Mouse (Mus musculus): ENCODE measurements around the gene Lrrc59. TPM values are rescaled to one million over a fixed set of nuclear protein-coding genes. Genes with fewer than 3 reads are reported as not detected.
"Not testable (repeated sequence)": the region's sequence is repeated elsewhere in the genome, so short reads cannot be mapped to it uniquely, and the experiment has no call there.

Lrrc59 gene
- polyA plus RNA-seq, 1 experiment from 2014 or later = 78.4 TPM

DNA sequence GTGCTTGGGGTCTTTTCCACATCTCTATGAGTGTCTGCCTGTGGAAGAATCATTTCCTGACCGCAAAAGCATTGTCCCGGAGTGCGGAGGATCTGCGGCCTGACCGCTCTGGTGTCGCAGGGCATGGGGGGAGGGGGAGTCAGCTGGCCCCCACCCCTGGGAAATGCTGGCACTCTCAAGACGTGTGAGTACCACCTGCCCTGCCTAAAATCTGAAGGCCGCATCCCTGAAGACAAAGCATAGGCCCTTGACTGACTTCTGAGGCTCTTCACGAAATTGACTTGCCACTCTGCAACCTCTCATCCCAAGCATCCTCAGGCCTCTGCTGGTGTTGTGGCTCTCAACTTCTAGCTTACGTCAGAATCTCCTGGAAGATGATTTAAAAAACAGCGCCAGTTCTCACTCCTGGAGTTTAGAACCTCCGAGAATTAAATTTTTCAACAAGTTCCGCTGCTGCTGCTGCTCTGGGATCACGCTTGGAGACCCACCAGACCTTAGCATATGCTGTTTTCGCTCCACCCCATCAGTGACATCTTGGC lies 48.1 kb downstream of the Lrrc59 start:
- 31% methylated on average over 15 of the region's 15 CpGs for WGBS (ENCODE audit: insufficient replicate concordance)
- H3K4me1 ChIP-seq (ENCODE audit: control insufficient read depth, low read depth, low read length) = peaks cover 5% of the 10 kb centered on the region
- 0 out of 2 replicates have a peak overlapping the region, but pooled peaks have one; percentile 37 for H3K9ac ChIP-seq (ENCODE audit: low read depth, low read length)
- H3K36me3 ChIP-seq (ENCODE audit: control insufficient read depth, insufficient read depth) = no peaks in the 10 kb centered on the region
- ATAC-seq (ENCODE audit: low read depth) = no peak
- H3K27me3 ChIP-seq (ENCODE audit: control insufficient read depth, insufficient read depth, low read depth, low read length) = no peaks in the 10 kb centered on the region; the same call in 1 of the 2 replicates
- no peak overlapping the region for H3K27ac ChIP-seq (ENCODE audit: low read length)
- H3K9me3 ChIP-seq (replicated peaks; ENCODE audit: control insufficient read depth, low read length) = no peaks in the 10 kb centered on the region
- peak overlapping the region; percentile 81 for H3K4me3 ChIP-seq (ENCODE audit: low read depth, low read length)
- H3K4me2 ChIP-seq (ENCODE audit: low read depth, low read length) = peak overlapping the region; percentile 92

DNA sequence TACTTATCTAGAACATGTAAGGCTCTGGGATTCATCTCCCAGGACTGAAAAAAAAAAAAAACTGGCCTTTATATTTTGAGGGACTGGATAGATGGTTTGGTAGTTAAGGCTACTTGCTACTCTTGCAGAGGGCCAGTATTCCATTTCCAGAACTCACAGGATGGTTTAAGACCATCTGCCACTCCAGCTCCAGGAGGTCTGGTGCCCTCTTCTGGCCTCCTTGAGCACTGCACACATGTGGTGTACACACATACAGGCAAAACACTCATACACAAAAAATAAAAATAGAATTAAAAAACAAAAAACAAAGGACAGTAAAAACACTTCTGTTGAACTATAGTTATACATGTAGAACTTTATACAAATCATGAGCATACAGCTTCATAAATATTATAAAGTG lies 51.1 kb downstream of the Lrrc59 start:
- no peak for ATAC-seq (ENCODE audit: low read depth)
- no peaks in the 10 kb centered on the region; the same call in 1 of the 2 replicates for H3K27me3 ChIP-seq (ENCODE audit: control insufficient read depth, insufficient read depth, low read depth, low read length)
- no peaks in the 10 kb centered on the region for H3K36me3 ChIP-seq (ENCODE audit: control insufficient read depth, insufficient read depth)
- peaks cover 5% of the 10 kb centered on the region for H3K4me1 ChIP-seq (ENCODE audit: control insufficient read depth, low read depth, low read length)
- H3K9me3 ChIP-seq (replicated peaks; ENCODE audit: control insufficient read depth, low read length) = no peaks in the 10 kb centered on the region
- no peak overlapping the region for H3K4me3 ChIP-seq (ENCODE audit: low read depth, low read length)
- no peak overlapping the region for H3K9ac ChIP-seq (ENCODE audit: low read depth, low read length)
- no peak overlapping the region for H3K4me2 ChIP-seq (ENCODE audit: low read depth, low read length)
- no peak overlapping the region for H3K27ac ChIP-seq (ENCODE audit: low read length)

DNA sequence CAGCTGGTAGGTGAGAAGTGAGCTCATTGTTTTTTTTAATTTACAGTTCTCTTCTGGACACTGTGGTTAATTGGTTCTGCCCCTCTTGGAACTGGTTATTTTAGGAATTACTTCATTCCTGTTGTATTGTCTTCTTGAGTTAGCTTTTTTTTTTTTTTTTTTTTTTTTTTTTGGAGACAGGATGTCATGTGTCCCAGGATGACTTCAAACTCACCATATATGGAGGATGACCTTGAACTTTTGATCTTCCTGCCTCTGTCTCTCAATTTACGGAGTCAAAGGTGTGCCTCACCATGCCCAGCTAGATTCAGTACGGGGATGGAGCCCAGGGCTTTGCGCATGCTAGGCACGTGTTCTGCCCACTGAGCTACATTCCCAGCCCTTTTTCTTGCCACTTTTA lies 52.1 kb downstream of the Lrrc59 start:
- Histone ChIP-seq H3K27me3 (ENCODE audit: control insufficient read depth, insufficient read depth, low read depth, low read length) (no peaks in the 10 kb centered on the region; the same call in 1 of the 2 replicates), H3K4me3 (ENCODE audit: low read depth, low read length) (no peak overlapping the region), H3K9ac (ENCODE audit: low read depth, low read length) (no peak overlapping the region), H3K27ac (ENCODE audit: low read length) (no peak overlapping the region), H3K4me1 (ENCODE audit: control insufficient read depth, low read depth, low read length) (peaks cover 2% of the 10 kb centered on the region), H3K9me3 (replicated peaks; ENCODE audit: control insufficient read depth, low read length) (no peaks in the 10 kb centered on the region), H3K36me3 (ENCODE audit: control insufficient read depth, insufficient read depth) (no peaks in the 10 kb centered on the region), H3K4me2 (ENCODE audit: low read depth, low read length) (no peak overlapping the region)
- 66% methylated on average over 4 of the region's 4 CpGs for WGBS (ENCODE audit: insufficient replicate concordance)
- no peak for ATAC-seq (ENCODE audit: low read depth)

DNA sequence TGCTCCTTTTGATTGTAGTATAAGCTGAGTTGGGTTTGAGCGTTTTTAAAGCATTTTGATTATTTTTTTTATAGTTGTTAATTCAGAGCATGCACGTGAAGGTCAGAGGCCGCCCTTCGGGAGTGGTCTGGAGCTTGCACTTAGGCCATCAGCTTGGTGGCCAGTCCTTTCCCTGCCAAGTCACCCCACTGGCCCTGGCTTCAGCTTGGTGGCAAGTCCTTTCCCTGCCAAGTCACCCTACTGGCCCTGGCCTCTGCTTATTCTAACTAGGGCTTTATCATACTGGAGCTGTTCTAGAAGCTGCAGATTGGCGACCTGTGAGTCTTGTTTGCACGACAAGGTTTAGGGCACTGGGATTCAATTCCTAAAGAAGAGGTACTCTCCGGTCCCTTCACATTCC lies 52.9 kb downstream of the Lrrc59 start:
- no peak overlapping the region for H3K4me2 ChIP-seq (ENCODE audit: low read depth, low read length)
- ATAC-seq (ENCODE audit: low read depth) = no peak
- H3K4me3 ChIP-seq (ENCODE audit: low read depth, low read length) = no peak overlapping the region
- no peak overlapping the region for H3K27ac ChIP-seq (ENCODE audit: low read length)
- H3K9ac ChIP-seq (ENCODE audit: low read depth, low read length) = no peak overlapping the region
- no peaks in the 10 kb centered on the region for H3K36me3 ChIP-seq (ENCODE audit: control insufficient read depth, insufficient read depth)
- H3K27me3 ChIP-seq (ENCODE audit: control insufficient read depth, insufficient read depth, low read depth, low read length) = no peaks in the 10 kb centered on the region; the same call in 1 of the 2 replicates
- H3K4me1 ChIP-seq (ENCODE audit: control insufficient read depth, low read depth, low read length) = no peaks in the 10 kb centered on the region; the same call in 1 of the 2 replicates
- H3K9me3 ChIP-seq (replicated peaks; ENCODE audit: control insufficient read depth, low read length) = no peaks in the 10 kb centered on the region
- WGBS (ENCODE audit: insufficient replicate concordance) = 63% methylated on average over 7 of the region's 7 CpGs

DNA sequence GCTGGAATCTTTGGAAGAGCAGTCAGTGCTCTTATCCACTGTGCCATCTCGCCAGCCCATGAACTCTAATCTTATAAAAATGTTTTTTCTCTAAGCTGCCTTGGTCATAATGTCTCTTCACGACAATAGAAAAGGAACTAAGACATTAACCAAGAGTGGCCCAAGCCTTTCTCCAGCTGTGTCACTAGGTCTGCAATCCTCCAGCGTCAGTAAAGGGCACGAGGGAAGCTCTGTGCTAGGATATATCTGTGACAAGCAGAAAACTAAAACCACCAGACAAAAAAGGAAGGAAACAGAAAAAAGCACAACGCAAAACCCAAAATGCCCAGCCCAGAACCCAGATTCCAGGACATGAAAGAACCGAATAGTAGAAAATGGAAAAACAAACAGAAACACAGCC lies 57.6 kb downstream of the Lrrc59 start:
- no peaks in the 10 kb centered on the region for H3K36me3 ChIP-seq (ENCODE audit: control insufficient read depth, insufficient read depth)
- 20% methylated on average over 6 of the region's 6 CpGs for WGBS (ENCODE audit: insufficient replicate concordance)
- no peak for ATAC-seq (ENCODE audit: low read depth)
- H3K4me2 ChIP-seq (ENCODE audit: low read depth, low read length) = no peak overlapping the region
- no peaks in the 10 kb centered on the region for H3K4me1 ChIP-seq (ENCODE audit: control insufficient read depth, low read depth, low read length)
- H3K9me3 ChIP-seq (replicated peaks; ENCODE audit: control insufficient read depth, low read length) = no peaks in the 10 kb centered on the region
- H3K27ac ChIP-seq (ENCODE audit: low read length) = no peak overlapping the region
- H3K27me3 ChIP-seq (ENCODE audit: control insufficient read depth, insufficient read depth, low read depth, low read length) = no peaks in the 10 kb centered on the region
- H3K9ac ChIP-seq (ENCODE audit: low read depth, low read length) = no peak overlapping the region
- H3K4me3 ChIP-seq (ENCODE audit: low read depth, low read length) = no peak overlapping the region

DNA sequence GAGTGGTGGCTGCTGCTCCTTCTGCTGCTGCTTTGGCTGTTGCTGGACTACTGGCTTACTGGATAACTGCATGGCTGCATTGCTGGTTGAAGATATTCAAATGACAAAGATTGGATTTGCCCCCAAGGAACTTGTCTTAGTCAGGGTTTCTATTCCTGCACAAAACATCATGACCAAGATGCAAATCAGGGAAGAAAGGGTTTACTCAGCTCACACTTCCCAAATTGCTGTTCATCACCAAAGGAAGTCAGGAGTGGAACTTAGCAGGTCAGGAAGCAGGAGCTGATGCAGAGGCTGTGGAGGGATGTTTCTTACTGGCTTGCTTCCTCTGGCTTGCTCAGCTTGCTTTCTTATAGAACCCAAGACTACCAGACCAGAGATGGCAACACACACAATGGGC lies 62.9 kb downstream of the Lrrc59 start:
- not testable (repeated sequence) for H3K27me3 ChIP-seq (ENCODE audit: control insufficient read depth, insufficient read depth, low read depth, low read length); H3K36me3 ChIP-seq (ENCODE audit: control insufficient read depth, insufficient read depth); H3K4me1 ChIP-seq (ENCODE audit: control insufficient read depth, low read depth, low read length); H3K9me3 ChIP-seq (replicated peaks; ENCODE audit: control insufficient read depth, low read length); H3K4me2 ChIP-seq (ENCODE audit: low read depth, low read length); H3K4me3 ChIP-seq (ENCODE audit: low read depth, low read length); ATAC-seq (ENCODE audit: low read depth); H3K9ac ChIP-seq (ENCODE audit: low read depth, low read length); H3K27ac ChIP-seq (ENCODE audit: low read length)

Other genes starting within 250 kb of the Lrrc59 start
- 9.4 and 10.2 TPM in 2 replicates for gene Abcc3, start 236.8 kb upstream of the Lrrc59 start, polyA plus RNA-seq (2015; fragmentation: Nextera tagmentation; extraction: Ambion mirVana)
- 1.9 TPM in 2 replicates for gene Cacna1g, start 155.6 kb upstream of the Lrrc59 start, polyA plus RNA-seq (2015; fragmentation: Nextera tagmentation; extraction: Ambion mirVana)
- gene Spata20, start 143.6 kb upstream of the Lrrc59 start, polyA plus RNA-seq (2015; fragmentation: Nextera tagmentation; extraction: Ambion mirVana) = not detected in 2 replicates
- gene Epn3, start 129.8 kb upstream of the Lrrc59 start, polyA plus RNA-seq (2015; fragmentation: Nextera tagmentation; extraction: Ambion mirVana) = 0.08 TPM in 1 of 2 replicates, not detected in the other
- gene Mycbpap, start 108.0 kb upstream of the Lrrc59 start, polyA plus RNA-seq (2015; fragmentation: Nextera tagmentation; extraction: Ambion mirVana) = 0.30 TPM in 1 of 2 replicates, not detected in the other
- 1.0 and 1.3 TPM in 2 replicates for gene Rsad1, start 80.5 kb upstream of the Lrrc59 start, polyA plus RNA-seq (2015; fragmentation: Nextera tagmentation; extraction: Ambion mirVana)
- 0.05 and 0.08 TPM in 2 replicates for gene Chad, start 64.7 kb upstream of the Lrrc59 start, polyA plus RNA-seq (2015; fragmentation: Nextera tagmentation; extraction: Ambion mirVana)
- gene Acsf2, start 27.9 kb upstream of the Lrrc59 start, polyA plus RNA-seq (2015; fragmentation: Nextera tagmentation; extraction: Ambion mirVana) = 1.4 and 1.5 TPM in 2 replicates
- gene Mrpl27, start 24.0 kb downstream of the Lrrc59 start, polyA plus RNA-seq (2015; fragmentation: Nextera tagmentation; extraction: Ambion mirVana) = 55.7 and 56.6 TPM in 2 replicates
- 10.4 and 11.6 TPM in 2 replicates for gene Eme1, start 24.2 kb downstream of the Lrrc59 start, polyA plus RNA-seq (2015; fragmentation: Nextera tagmentation; extraction: Ambion mirVana)
- gene Xylt2, start 47.7 kb downstream of the Lrrc59 start, polyA plus RNA-seq (2015; fragmentation: Nextera tagmentation; extraction: Ambion mirVana) = 1.9 and 2.6 TPM in 2 replicates
- gene Gm11541, start 74.7 kb downstream of the Lrrc59 start, polyA plus RNA-seq (2015; fragmentation: Nextera tagmentation; extraction: Ambion mirVana) = not detected in 2 replicates
- gene Cdc34b, start 112.0 kb downstream of the Lrrc59 start, polyA plus RNA-seq (2015; fragmentation: Nextera tagmentation; extraction: Ambion mirVana) = not detected in 2 replicates
- gene Tmem92, start 152.9 kb downstream of the Lrrc59 start, polyA plus RNA-seq (2015; fragmentation: Nextera tagmentation; extraction: Ambion mirVana) = not detected in 2 replicates